Mouse (Mus musculus): ENCODE results near the gene Prkar1b. TPM values are rescaled to one million over a fixed set of nuclear protein-coding genes. Genes with fewer than 3 reads are reported as not detected.

Prkar1b gene
- polyA plus RNA-seq, 1 experiment from 2014 or later = 9.4 TPM

- WGBS = 90% methylated on average over 8 of the region's 8 CpGs
- Histone ChIP-seq H3K9me3 (replicated peaks) (no peaks in the 10 kb centered on the region), H3K36me3 (no peaks in the 10 kb centered on the region)
These were observed 10.8 kb downstream of the Prkar1b start for GRCm38 (mm10) chr5:139138926-139139472.

GRCm38 (mm10) chr5:139138261-139138925 lies 11.4 kb downstream of the Prkar1b start:
- Histone ChIP-seq H3K4me1 (0 out of 2 replicates have a peak, but pooled peaks cover 5% of the 10 kb centered on the region), H3K36me3 (no peaks in the 10 kb centered on the region), H3K9me3 (replicated peaks) (no peaks in the 10 kb centered on the region), H3K4me3 (no peak overlapping the region), H3K27ac (replicated peaks) (no peak overlapping the region), H3K27me3 (ENCODE audit: low read depth, poor library complexity, severe bottlenecking) (no peaks in the 10 kb centered on the region)
- DNase-seq (ENCODE audit: low spot score) = no peak
- WGBS = 85% methylated on average over 12 of the region's 12 CpGs

More at GRCm38 (mm10) chr5:139138926-139139472, 10.8 kb downstream of the Prkar1b start:
- 0 out of 2 replicates have a peak, but pooled peaks cover 5% of the 10 kb centered on the region for H3K4me1 ChIP-seq
- no peaks in the 10 kb centered on the region for H3K27me3 ChIP-seq (ENCODE audit: low read depth, poor library complexity, severe bottlenecking)
- H3K27ac ChIP-seq (replicated peaks) = no peak overlapping the region
- no peak for DNase-seq (ENCODE audit: low spot score)
- H3K4me3 ChIP-seq = no peak overlapping the region

GRCm38 (mm10) chr5:139137176-139137575 lies 12.6 kb downstream of the Prkar1b start:
- no peak for DNase-seq (ENCODE audit: low spot score)
- 0 out of 2 replicates have a peak, but pooled peaks cover 5% of the 10 kb centered on the region for H3K4me1 ChIP-seq
- H3K4me3 ChIP-seq = no peak overlapping the region
- WGBS = 90% methylated on average over 6 of the region's 6 CpGs
- no peaks in the 10 kb centered on the region for H3K36me3 ChIP-seq
- H3K27me3 ChIP-seq (ENCODE audit: low read depth, poor library complexity, severe bottlenecking) = no peaks in the 10 kb centered on the region
- H3K27ac ChIP-seq (replicated peaks) = no peak overlapping the region
- no peaks in the 10 kb centered on the region for H3K9me3 ChIP-seq (replicated peaks)

- H3K36me3 ChIP-seq = no peaks in the 10 kb centered on the region
- no peak overlapping the region for H3K4me3 ChIP-seq
- H3K4me1 ChIP-seq = 0 out of 2 replicates have a peak, but pooled peaks cover 5% of the 10 kb centered on the region
- no peak overlapping the region for H3K27ac ChIP-seq (replicated peaks)
- 66% methylated on average over 1 of the region's 1 CpGs for WGBS
- H3K9me3 ChIP-seq (replicated peaks) = no peaks in the 10 kb centered on the region
- H3K27me3 ChIP-seq (ENCODE audit: low read depth, poor library complexity, severe bottlenecking) = peaks cover 8% of the 10 kb centered on the region
- DNase-seq (ENCODE audit: low spot score) = no peak
These were observed 13.5 kb downstream of the Prkar1b start for GRCm38 (mm10) chr5:139136341-139136740.

- DNase-seq (ENCODE audit: low spot score) = no peak
- H3K27me3 ChIP-seq (ENCODE audit: low read depth, poor library complexity, severe bottlenecking) = peaks cover 25% of the 10 kb centered on the region
- no peak overlapping the region for H3K27ac ChIP-seq (replicated peaks)
- WGBS = 84% methylated on average over 8 of the region's 8 CpGs
- no peaks in the 10 kb centered on the region for H3K36me3 ChIP-seq
- no peaks in the 10 kb centered on the region for H3K9me3 ChIP-seq (replicated peaks)
- H3K4me1 ChIP-seq = peaks cover 4% of the 10 kb centered on the region
- no peak overlapping the region for H3K4me3 ChIP-seq
These were observed 15.3 kb downstream of the Prkar1b start for GRCm38 (mm10) chr5:139134501-139134900.

- Histone ChIP-seq H3K27ac (replicated peaks) (no peak overlapping the region), H3K4me1 (peaks cover 13% of the 10 kb centered on the region), H3K9me3 (replicated peaks) (no peaks in the 10 kb centered on the region), H3K36me3 (no peaks in the 10 kb centered on the region), H3K27me3 (ENCODE audit: low read depth, poor library complexity, severe bottlenecking) (peaks cover 42% of the 10 kb centered on the region), H3K4me3 (peak overlapping the region; percentile 71; the same call in 1 of the 2 replicates)
- WGBS = 79% methylated on average over 5 of the region's 5 CpGs
- DNase-seq (ENCODE audit: low spot score) = no peak
These were observed 19.4 kb downstream of the Prkar1b start for GRCm38 (mm10) chr5:139130351-139130750.

- Histone ChIP-seq H3K4me3 (peak overlapping the region; percentile 71), H3K27me3 (ENCODE audit: low read depth, poor library complexity, severe bottlenecking) (peaks cover 42% of the 10 kb centered on the region), H3K27ac (replicated peaks) (peak overlapping the region; percentile 79), H3K9me3 (replicated peaks) (no peaks in the 10 kb centered on the region), H3K36me3 (no peaks in the 10 kb centered on the region), H3K4me1 (peaks cover 13% of the 10 kb centered on the region)
- 3% methylated on average over 52 of the region's 55 CpGs for WGBS
- peak; percentile 33 for DNase-seq (ENCODE audit: low spot score)
These were observed 20.1 kb downstream of the Prkar1b start for GRCm38 (mm10) chr5:139129572-139130151.

DNA sequence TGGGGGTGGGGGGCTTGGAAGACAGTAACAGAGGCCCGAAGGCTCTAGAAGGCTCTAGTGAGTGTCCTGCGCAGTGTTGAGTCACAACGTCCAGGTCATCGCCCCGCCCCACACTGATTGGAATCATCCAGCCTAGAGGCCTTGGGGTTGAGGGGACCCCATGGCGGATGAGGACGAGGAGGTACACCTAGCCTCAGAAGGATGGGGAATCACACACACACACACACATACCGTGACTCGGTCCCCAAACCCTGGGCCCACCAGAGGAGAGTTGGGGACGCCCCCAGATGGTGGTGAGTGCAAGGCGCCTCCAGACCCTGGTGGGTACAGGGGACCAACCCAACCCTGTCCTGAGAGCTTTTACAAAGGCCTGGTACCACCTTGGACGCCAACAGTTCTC lies 20.7 kb downstream of the Prkar1b start:
- H3K27ac ChIP-seq (replicated peaks) = peak overlapping the region; percentile 79
- 6% methylated on average over 12 of the region's 12 CpGs for WGBS
- DNase-seq (ENCODE audit: low spot score) = peak; percentile 23
- peak overlapping the region; percentile 71 for H3K4me3 ChIP-seq
- H3K4me1 ChIP-seq = peaks cover 13% of the 10 kb centered on the region
- peaks cover 42% of the 10 kb centered on the region for H3K27me3 ChIP-seq (ENCODE audit: low read depth, poor library complexity, severe bottlenecking)
- H3K36me3 ChIP-seq = no peaks in the 10 kb centered on the region
- H3K9me3 ChIP-seq (replicated peaks) = no peaks in the 10 kb centered on the region

- H3K27me3 ChIP-seq (ENCODE audit: low read depth, poor library complexity, severe bottlenecking) = peaks cover 42% of the 10 kb centered on the region
- no peaks in the 10 kb centered on the region for H3K36me3 ChIP-seq
- H3K9me3 ChIP-seq (replicated peaks) = no peaks in the 10 kb centered on the region
- H3K4me3 ChIP-seq = peak overlapping the region; percentile 71
- no peak for DNase-seq (ENCODE audit: low spot score)
- H3K27ac ChIP-seq (replicated peaks) = no peak overlapping the region; the same call in 1 of the 2 replicates
- H3K4me1 ChIP-seq = peaks cover 13% of the 10 kb centered on the region
- WGBS = 44% methylated on average over 12 of the region's 12 CpGs
These were observed 21.2 kb downstream of the Prkar1b start for GRCm38 (mm10) chr5:139128476-139129065.

GRCm38 (mm10) chr5:139125717-139126116 lies 24.1 kb downstream of the Prkar1b start:
- Histone ChIP-seq H3K27ac (replicated peaks) (no peak overlapping the region), H3K4me1 (peaks cover 13% of the 10 kb centered on the region), H3K9me3 (replicated peaks) (no peaks in the 10 kb centered on the region), H3K27me3 (ENCODE audit: low read depth, poor library complexity, severe bottlenecking) (peaks cover 29% of the 10 kb centered on the region), H3K36me3 (no peaks in the 10 kb centered on the region), H3K4me3 (no peak overlapping the region)
- DNase-seq (ENCODE audit: low spot score) = no peak
- 75% methylated on average over 3 of the region's 3 CpGs for WGBS

DNA sequence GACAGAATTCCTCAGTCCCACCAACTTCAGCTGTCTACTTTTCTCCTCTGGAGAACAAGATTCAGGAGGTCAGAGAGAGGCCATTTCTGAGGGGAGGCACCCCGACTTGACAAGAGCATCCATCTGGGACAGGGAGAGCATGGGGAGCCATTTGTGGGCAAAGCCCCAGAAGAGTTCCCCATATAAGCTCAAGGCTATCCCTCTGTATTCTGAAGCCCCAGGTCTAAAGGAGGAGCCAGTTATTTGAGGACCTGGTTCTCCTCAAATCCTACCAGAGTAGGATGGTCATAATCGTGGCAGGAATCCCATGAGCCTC lies 30.9 kb downstream of the Prkar1b start:
- H3K9me3 ChIP-seq (replicated peaks) = no peaks in the 10 kb centered on the region
- no peaks in the 10 kb centered on the region for H3K36me3 ChIP-seq
- DNase-seq (ENCODE audit: low spot score) = no peak
- H3K4me1 ChIP-seq = no peaks in the 10 kb centered on the region
- WGBS = 71% methylated on average over 2 of the region's 2 CpGs
- H3K27ac ChIP-seq (replicated peaks) = no peak overlapping the region
- no peak overlapping the region for H3K4me3 ChIP-seq
- no peaks in the 10 kb centered on the region for H3K27me3 ChIP-seq (ENCODE audit: low read depth, poor library complexity, severe bottlenecking)

- Histone ChIP-seq H3K36me3 (no peaks in the 10 kb centered on the region), H3K9me3 (replicated peaks) (no peaks in the 10 kb centered on the region), H3K4me1 (no peaks in the 10 kb centered on the region), H3K27ac (replicated peaks) (no peak overlapping the region), H3K4me3 (no peak overlapping the region), H3K27me3 (ENCODE audit: low read depth, poor library complexity, severe bottlenecking) (no peaks in the 10 kb centered on the region)
- DNase-seq (ENCODE audit: low spot score) = no peak
- 77% methylated on average over 5 of the region's 5 CpGs for WGBS
These were observed 31.5 kb downstream of the Prkar1b start for GRCm38 (mm10) chr5:139118139-139118960.

Data from midbrain, embryonic 10.5 days (tissue).